Mouse (Mus musculus): ENCODE data around the gene Ctcfl.

DNA sequence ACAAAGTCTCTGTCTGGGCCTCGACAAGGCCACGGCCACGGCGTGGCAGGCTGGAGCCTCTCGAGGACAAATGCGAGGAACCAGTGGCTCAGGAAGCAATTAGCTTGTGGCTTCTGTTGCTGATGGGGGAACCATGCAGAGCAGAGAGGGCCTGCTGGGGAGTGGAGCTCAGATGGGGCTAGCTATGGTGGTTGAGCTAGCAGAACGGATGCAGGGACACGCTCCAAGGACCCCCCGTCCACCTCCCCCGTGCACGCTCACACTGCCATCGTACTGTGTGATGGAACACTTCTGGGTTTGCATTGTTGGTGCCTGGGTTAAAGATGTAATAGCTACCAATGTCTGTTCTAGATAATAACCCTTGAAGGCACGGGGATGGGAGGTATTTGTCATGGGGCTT lies 12.9 kb upstream of the Ctcfl start:
- TF ChIP-seq CTCF (IDR thresholded peaks at IDR 0.05; ENCODE audit: low read depth, low read length): no peak
- TF ChIP-seq POLR2A (IDR thresholded peaks at IDR 0.05; ENCODE audit: extremely low read depth, insufficient read depth, low read length): no peak

All from liver, adult 2 months (tissue).